Mouse (Mus musculus) MEL (cell line): ENCODE measurements at regions not wholly inside any gene's neighbourhood (a gene's known extent, or its start where the extent isn't known, plus 50 kb on each side); places are given as distances from the start of the nearest gene placed in this dataset.

ENCODE experiments used
- CHD1 ChIP-seq: IDR thresholded peaks from 2 replicates; pipeline ENCODE4 v1.6.1; 2012; ENCODE audit warnings: low read depth, mild to moderate bottlenecking, inconsistent platforms, low read length, improper control_type of control experiment
- CTCF ChIP-seq, 3 experiments: IDR thresholded peaks in 2 of 3; conservative IDR thresholded peaks in 1 of 3; 2 replicates each; pipeline ENCODE4 v1.5.1; 2011 to 2012; ENCODE audit warnings: low read length in 3 of 3, low read depth in 2 of 3, mild to moderate bottlenecking in 2 of 3, improper control_type of control experiment in 1 of 3, inconsistent platforms in 1 of 3, mixed read lengths in 1 of 3, moderate library complexity in 1 of 3; ENCODE audit not compliant: control insufficient read depth in 1 of 3, insufficient read depth in 1 of 3, poor library complexity in 1 of 3, severe bottlenecking in 1 of 3
- ELF1 ChIP-seq: IDR thresholded peaks from 2 replicates; pipeline ENCODE4 v1.6.1; 2014; ENCODE audit warnings: low read depth, mild to moderate bottlenecking, inconsistent platforms, low read length, improper control_type of control experiment, moderate library complexity
- JUND ChIP-seq: IDR thresholded peaks from 2 replicates; pipeline ENCODE4 v1.6.1; 2011; ENCODE audit warnings: low read depth, mild to moderate bottlenecking, improper control_type of control experiment, low read length
- MXI1 ChIP-seq: IDR thresholded peaks from 2 replicates; pipeline ENCODE4 v1.6.1; 2011; ENCODE audit warnings: mild to moderate bottlenecking, low read depth, low read length, improper control_type of control experiment
- MYC ChIP-seq: IDR thresholded peaks from 2 replicates; pipeline ENCODE4 v1.6.1; 2011; ENCODE audit warnings: low read depth, mild to moderate bottlenecking, low read length, improper control_type of control experiment, moderate library complexity
- POLR2A ChIP-seq, 2 experiments: IDR thresholded peaks; 2 replicates each; pipeline ENCODE4 v1.6.1; 2011 to 2012; ENCODE audit warnings: low read length in 2 of 2, mild to moderate bottlenecking in 2 of 2, control low read depth in 1 of 2, improper control_type of control experiment in 1 of 2, low read depth in 1 of 2, moderate library complexity in 1 of 2; ENCODE audit not compliant: control insufficient read depth in 1 of 2, insufficient read depth in 1 of 2, poor library complexity in 1 of 2
- POLR2AphosphoS5 ChIP-seq: IDR thresholded peaks from 2 replicates; pipeline ENCODE4 v1.6.1; 2012; ENCODE audit warnings: low read depth, borderline replicate concordance, mild to moderate bottlenecking, inconsistent platforms, low read length, moderate library complexity, mixed read lengths
- USF1 ChIP-seq: IDR thresholded peaks from 2 replicates; pipeline ENCODE4 v1.6.1; 2014; ENCODE audit warnings: low read depth, mild to moderate bottlenecking, inconsistent platforms, low read length, improper control_type of control experiment, moderate library complexity

GRCm38 (mm10) chr17:14475778-14476647 lies 196.7 kb downstream of the Smoc2 start:
- TF ChIP-seq CTCF (IDR thresholded peaks at IDR 0.05 in 2 of 3, conservative IDR thresholded peaks at IDR 0.05 in 1 of 3; ENCODE audit: control insufficient read depth in 1 of 3, insufficient read depth in 1 of 3, low read depth in 2 of 3, low read length in 3 of 3, poor library complexity in 1 of 3, severe bottlenecking in 1 of 3) (no peak), CHD1 (no peak), POLR2A (IDR thresholded peaks at IDR 0.05; ENCODE audit: control insufficient read depth in 1 of 2, insufficient read depth in 1 of 2, low read depth in 1 of 2, low read length in 2 of 2, poor library complexity in 1 of 2) (no peak), USF1 (no peak), JUND (no peak), MYC (no peak), POLR2AphosphoS5 (no peak), ELF1 (no peak), MXI1 (no peak)
